Mouse (Mus musculus) ES-Bruce4 (cell line): ENCODE data around the gene Fam76b. TPM values are rescaled to one million over a fixed set of nuclear protein-coding genes. Genes with fewer than 3 reads are reported as not detected.
A peak's percentile ranks its signal among the peaks of the same experiment; 100 is the strongest.

Source experiments
- H3K27ac ChIP-seq: 2 replicates; pipeline ENCODE4 v1.5.1; 2012; ENCODE audit warnings: low read length, inconsistent platforms; ENCODE audit not compliant: insufficient read depth
- H3K27me3 ChIP-seq: 2 replicates; pipeline ENCODE4 v1.6.1; 2012; ENCODE audit warnings: mild to moderate bottlenecking, low read length, inconsistent platforms; ENCODE audit not compliant: control insufficient read depth, poor library complexity, insufficient read depth, severe bottlenecking
- H3K36me3 ChIP-seq: 2 replicates; pipeline ENCODE4 v1.6.1; 2012; ENCODE audit warnings: inconsistent platforms, mild to moderate bottlenecking, low read length, moderate library complexity; ENCODE audit not compliant: control insufficient read depth, poor library complexity, insufficient read depth, severe bottlenecking
- H3K4me1 ChIP-seq: one replicate; pipeline ENCODE4 v1.8.1; 2011; ENCODE audit warnings: low read length; ENCODE audit not compliant: control insufficient read depth, insufficient read depth
- H3K4me3 ChIP-seq: 2 replicates; pipeline ENCODE4 v1.5.1; 2011; ENCODE audit warnings: low read depth, mild to moderate bottlenecking, low read length
- H3K9ac ChIP-seq: 2 replicates; pipeline ENCODE4 v1.6.1; 2012; ENCODE audit warnings: low read depth, mild to moderate bottlenecking, inconsistent platforms; ENCODE audit not compliant: poor library complexity, severe bottlenecking
- H3K9me3 ChIP-seq: replicated peaks from 2 replicates; pipeline ENCODE4 v1.6.1; 2012; ENCODE audit warnings: mild to moderate bottlenecking, low read length, inconsistent platforms; ENCODE audit not compliant: control insufficient read depth, poor library complexity, insufficient read depth, severe bottlenecking
- CTCF ChIP-seq: IDR thresholded peaks from one replicate; pipeline ENCODE4 v1.8.1; 2011; ENCODE audit warnings: low read depth, low read length
- EP300 ChIP-seq: IDR thresholded peaks from 2 replicates; pipeline ENCODE4 v1.6.1; 2011; ENCODE audit warnings: low read depth, low read length; ENCODE audit not compliant: insufficient read depth
- POLR2A ChIP-seq: IDR thresholded peaks from one replicate; pipeline ENCODE4 v1.8.1; 2011; ENCODE audit warnings: low read length; ENCODE audit not compliant: insufficient read depth
- polyA plus RNA-seq: library from polyadenylated mRNA; stranded (reverse); fragments of >200 nt; gene quantifications from 2 replicates; pipeline ENCODE4 v1.2.4, GENCODE M21; 2011; ENCODE audit warnings: low read depth; ENCODE audit not compliant: missing spikeins, insufficient read depth, insufficient read length

Gene Fam76b
- polyA plus RNA-seq, 1 experiment: 58.8 TPM

- H3K27ac ChIP-seq: no peak overlapping the region
Measured at GRCm38 (mm10) chr9:13848481-13849480, 21.3 kb downstream of the Fam76b start.

GRCm38 (mm10) chr9:13853876-13854275 lies 26.4 kb downstream of the Fam76b start:
- no peak overlapping the region for H3K4me3 ChIP-seq
- no peaks in the 10 kb centered on the region for H3K9me3 ChIP-seq
- H3K27ac ChIP-seq: no peak overlapping the region
- no peaks in the 10 kb centered on the region for H3K27me3 ChIP-seq
- H3K9ac ChIP-seq: no peak overlapping the region
- H3K36me3 ChIP-seq: no peaks in the 10 kb centered on the region
- no peaks in the 10 kb centered on the region for H3K4me1 ChIP-seq
- TF ChIP-seq POLR2A (no peak), EP300 (no peak), CTCF (no peak)

More at GRCm38 (mm10) chr9:13848481-13849480, 21.3 kb downstream of the Fam76b start:
- Histone ChIP-seq H3K27me3 (no peaks in the 10 kb centered on the region), H3K9ac (no peak overlapping the region), H3K4me3 (no peak overlapping the region), H3K9me3 (no peaks in the 10 kb centered on the region), H3K36me3 (peaks cover 10% of the 10 kb centered on the region; the same call in 1 of the 2 replicates), H3K4me1 (no peaks in the 10 kb centered on the region)
- TF ChIP-seq EP300 (no peak), POLR2A (no peak), CTCF (peak; percentile 20)

GRCm38 (mm10) chr9:13856247-13856646 lies 28.7 kb downstream of the Fam76b start:
- TF ChIP-seq EP300 (no peak), CTCF (no peak), POLR2A (no peak)
- H3K4me1 ChIP-seq: no peaks in the 10 kb centered on the region
- H3K27ac ChIP-seq: no peak overlapping the region
- no peaks in the 10 kb centered on the region for H3K9me3 ChIP-seq
- no peak overlapping the region for H3K9ac ChIP-seq
- H3K36me3 ChIP-seq: no peaks in the 10 kb centered on the region
- no peak overlapping the region for H3K4me3 ChIP-seq
- H3K27me3 ChIP-seq: no peaks in the 10 kb centered on the region

- H3K9ac ChIP-seq: no peak overlapping the region
- TF ChIP-seq POLR2A (no peak), EP300 (no peak), CTCF (no peak)
- no peak overlapping the region for H3K27ac ChIP-seq
- H3K27me3 ChIP-seq: no peaks in the 10 kb centered on the region
- no peak overlapping the region for H3K4me3 ChIP-seq
- H3K9me3 ChIP-seq: no peaks in the 10 kb centered on the region
- H3K4me1 ChIP-seq: no peaks in the 10 kb centered on the region
- H3K36me3 ChIP-seq: no peaks in the 10 kb centered on the region
Measured at GRCm38 (mm10) chr9:13856777-13857176, 29.3 kb downstream of the Fam76b start.

- H3K4me1 ChIP-seq: no peaks in the 10 kb centered on the region
- no peaks in the 10 kb centered on the region; the same call in none of the 2 replicates for H3K27me3 ChIP-seq
- no peak overlapping the region for H3K4me3 ChIP-seq
- no peaks in the 10 kb centered on the region for H3K9me3 ChIP-seq
- no peak overlapping the region for H3K9ac ChIP-seq
- TF ChIP-seq CTCF (no peak), EP300 (no peak)
- no peak overlapping the region for H3K27ac ChIP-seq
- no peaks in the 10 kb centered on the region for H3K36me3 ChIP-seq
Measured at GRCm38 (mm10) chr9:13867646-13868045, 40.1 kb downstream of the Fam76b start.

- H3K36me3 ChIP-seq: no peaks in the 10 kb centered on the region
- H3K4me1 ChIP-seq: no peaks in the 10 kb centered on the region
- no peak overlapping the region for H3K4me3 ChIP-seq
- no peak for TF ChIP-seq POLR2A
- no peak for TF ChIP-seq EP300
- no peak for TF ChIP-seq CTCF
- H3K9ac ChIP-seq: no peak overlapping the region
- H3K9me3 ChIP-seq: no peaks in the 10 kb centered on the region
- H3K27ac ChIP-seq: no peak overlapping the region
- no peaks in the 10 kb centered on the region; the same call in none of the 2 replicates for H3K27me3 ChIP-seq
Measured at GRCm38 (mm10) chr9:13871631-13872030, 44.1 kb downstream of the Fam76b start.
